Mouse (Mus musculus) heart, postnatal 14 days (tissue): ENCODE results near the gene Gm3020. TPM values are rescaled to one million over a fixed set of nuclear protein-coding genes. Genes with fewer than 3 reads are reported as not detected.
"Not testable (repeated sequence)": the region's sequence is repeated elsewhere in the genome, so short reads cannot be mapped to it uniquely, and the experiment has no call there.

Experiments used
- DNase-seq, 2 experiments: peaks; one replicate each; pipeline ENCODE4 v3.0.0; 2021 to 2022
- intact Hi-C: fragments of 180-260 bp; cut with DNase I; formaldehyde crosslinking; loops from one replicate; pipeline ENCODE4 v1.15.1; 2025
- long read RNA-seq, 2 experiments: library from polyadenylated mRNA; stranded (forward); transcript quantifications; one replicate each; pipeline ENCODE4 v2.0.0; 2021
- total RNA-seq, 2 experiments: library from RNA; stranded (reverse); gene quantifications; 2 replicates each; pipeline ENCODE4 v1.2.3; 2021

Gm3020 gene
- total RNA-seq: under 1 TPM; 0.49 to 0.50 TPM
- long read RNA-seq, experiment 1: 0 reads
- long read RNA-seq, experiment 2: 0 reads

GRCm38 (mm10) chr14:3651730-3652129 lies at the start of gene Gm3020:
Gene Gm3020, plus strand, starts transcription at chr14:3652030.
- DNase-seq, intact Hi-C loops: not testable (repeated sequence)

GRCm38 (mm10) chr14:3634212-3634611 lies 17.6 kb upstream of the Gm3020 start, which contains the start of gene Gm3012:
Gene Gm3012, plus strand, starts transcription at chr14:3634512.
- intact Hi-C loops, DNase-seq: not testable (repeated sequence)

- DNase-seq, intact Hi-C loops: not testable (repeated sequence)
Observed at GRCm38 (mm10) chr14:3688483-3688882, 36.7 kb downstream of the Gm3020 start, which contains the start of gene Gm3043. Gene Gm3043, plus strand, starts transcription at chr14:3688783.

Other genes starting within 250 kb of the Gm3020 start
- under 1 TPM; 0.49 to 0.50 TPM for gene Gm10409, start 239.4 kb upstream of the Gm3020 start, total RNA-seq
- under 1 TPM in 1 of 2 experiments, not detected in 1; 0.74 TPM for gene Gm3005, start 223.9 kb upstream of the Gm3020 start, total RNA-seq
- not detected for gene Gm10408, start 202.7 kb upstream of the Gm3020 start, total RNA-seq
- gene Gm3012, start 17.5 kb upstream of the Gm3020 start, total RNA-seq: not detected
- gene Gm3043, start 36.8 kb downstream of the Gm3020 start, total RNA-seq: not detected
- under 1 TPM; 0.15 to 0.98 TPM for gene Gm3002, start 158.0 kb downstream of the Gm3020 start, total RNA-seq
- gene Gm3033, start 194.2 kb downstream of the Gm3020 start, total RNA-seq: not detected
- not detected for gene Gm2916, start 232.1 kb downstream of the Gm3020 start, total RNA-seq